In genomic region chr10:23350011-23350911, GRCm38 (mm10) we compare ENCODE assay signal across 8 mouse cellular contexts. TPM values are rescaled to one million over a fixed set of nuclear protein-coding genes. Genes with fewer than 3 reads are reported as not detected.
DNase-seq lines count a peak whose midpoint lies in the region; ATAC-seq lines count a peak whose summit lies in the region.

Gene Eya4 (minus strand): TSS chr10:23350786.

- H3K36me3 ChIP-seq in forebrain, embryonic 14.5 days (ENCODE audit: control insufficient read depth, insufficient read depth, low read length), result no peaks in the 10 kb centered on the region
- no peaks in the 10 kb centered on the region for H3K36me3 ChIP-seq in hindbrain, embryonic 13.5 days
- H3K36me3 ChIP-seq in limb, embryonic 13.5 days, result no peaks in the 10 kb centered on the region
- no peaks in the 10 kb centered on the region for H3K36me3 ChIP-seq in neural tube, embryonic 11.5 days (ENCODE audit: control insufficient read depth, insufficient read depth, low read length)

- WGBS in forebrain, embryonic 14.5 days, result 1% methylated on average over 70 of the region's 79 CpGs
- WGBS in hindbrain, embryonic 13.5 days, result under 1% methylated on average over 56 of the region's 79 CpGs
- WGBS in limb, embryonic 13.5 days, result 1% methylated on average over 58 of the region's 79 CpGs
- under 1% methylated on average over 57 of the region's 79 CpGs for WGBS in neural tube, embryonic 11.5 days

- H3K4me3 ChIP-seq in forebrain, embryonic 14.5 days (ENCODE audit: low read depth, low read length), result peak within 1 kb of the TSS; percentile 59
- peak within 1 kb of the TSS; percentile 58 for H3K4me3 ChIP-seq in hindbrain, embryonic 13.5 days
- H3K4me3 ChIP-seq in limb, embryonic 13.5 days, result peak within 1 kb of the TSS; percentile 64
- H3K4me3 ChIP-seq in neural tube, embryonic 11.5 days (ENCODE audit: low read depth, low read length), result peak within 1 kb of the TSS; percentile 50

- peak; percentile 25 to 41 for DNase-seq in cerebellum, postnatal 25 days
- no peak for DNase-seq in cerebellum, adult 18-20 months
- DNase-seq in ZHBTc4 (ENCODE audit: low read depth, low spot score), result peak; percentile 71
- DNase-seq in forebrain, embryonic 14.5 days (ENCODE audit: low spot score), result peak; percentile 70
- peak; percentile 67 for DNase-seq in neural tube, embryonic 11.5 days (ENCODE audit: low spot score)

- H3K4me1 ChIP-seq in forebrain, embryonic 14.5 days (ENCODE audit: control insufficient read depth, insufficient read depth, low read length), result peaks cover 13% of the 10 kb centered on the region
- peaks cover 24% of the 10 kb centered on the region for H3K4me1 ChIP-seq in hindbrain, embryonic 13.5 days (replicated peaks)
- peaks cover 30% of the 10 kb centered on the region for H3K4me1 ChIP-seq in limb, embryonic 13.5 days
- peaks cover 2% of the 10 kb centered on the region; the same call in 1 of the 2 replicates for H3K4me1 ChIP-seq in neural tube, embryonic 11.5 days (ENCODE audit: control insufficient read depth, insufficient read depth, low read length)

- peak within 1 kb of the TSS; percentile 67 for H3K9ac ChIP-seq in forebrain, embryonic 14.5 days (ENCODE audit: low read length)
- peak within 1 kb of the TSS; percentile 72 for H3K9ac ChIP-seq in hindbrain, embryonic 13.5 days
- H3K9ac ChIP-seq in limb, embryonic 13.5 days, result peak within 1 kb of the TSS; percentile 77
- peak within 1 kb of the TSS; percentile 55 for H3K9ac ChIP-seq in neural tube, embryonic 11.5 days (ENCODE audit: low read length)

- H3K27ac ChIP-seq in forebrain, embryonic 14.5 days (ENCODE audit: low read depth, low read length), result peak within 1 kb of the TSS; percentile 55; the same call in 1 of the 2 replicates
- 0 out of 2 replicates have a peak within 1 kb of the TSS, but pooled peaks have one; percentile 8 for H3K27ac ChIP-seq in hindbrain, embryonic 13.5 days
- peak within 1 kb of the TSS; percentile 85 for H3K27ac ChIP-seq in limb, embryonic 13.5 days
- H3K27ac ChIP-seq in neural tube, embryonic 11.5 days (ENCODE audit: low read depth, low read length), result peak within 1 kb of the TSS; percentile 5

- H3K4me2 ChIP-seq in forebrain, embryonic 14.5 days (ENCODE audit: low read length), result peak within 1 kb of the TSS; percentile 93
- H3K4me2 ChIP-seq in hindbrain, embryonic 13.5 days, result peak within 1 kb of the TSS; percentile 91
- peak within 1 kb of the TSS; percentile 86 for H3K4me2 ChIP-seq in limb, embryonic 13.5 days (replicated peaks)
- H3K4me2 ChIP-seq in neural tube, embryonic 11.5 days (ENCODE audit: low read depth), result peak within 1 kb of the TSS; percentile 93

- peak; percentile 89 for ATAC-seq in forebrain, embryonic 14.5 days
- peak; percentile 89 for ATAC-seq in hindbrain, embryonic 13.5 days (ENCODE audit: low FRiP score)
- ATAC-seq in limb, embryonic 13.5 days (ENCODE audit: low FRiP score, low read depth), result peak; percentile 74
- peak; percentile 79 for ATAC-seq in neural tube, embryonic 11.5 days (ENCODE audit: insufficient read depth, low FRiP score, low TSS enrichment)
- ATAC-seq in activated CD4-positive, CD25-positive, alpha-beta regulatory T cell, adult 4 months, result no peak

- 0 out of 2 replicates have a peak, but pooled peaks cover 7% of the 10 kb centered on the region for H3K27me3 ChIP-seq in forebrain, embryonic 14.5 days (replicated peaks; ENCODE audit: control insufficient read depth, insufficient read depth, low read length)
- H3K27me3 ChIP-seq in hindbrain, embryonic 13.5 days, result peaks cover 34% of the 10 kb centered on the region
- H3K27me3 ChIP-seq in limb, embryonic 13.5 days, result 0 out of 2 replicates have a peak, but pooled peaks cover 6% of the 10 kb centered on the region
- peaks cover 6% of the 10 kb centered on the region for H3K27me3 ChIP-seq in neural tube, embryonic 11.5 days (ENCODE audit: control insufficient read depth, insufficient read depth, low read length)

- no peaks in the 10 kb centered on the region for H3K9me3 ChIP-seq in forebrain, embryonic 14.5 days (replicated peaks; ENCODE audit: control insufficient read depth, low read length)
- H3K9me3 ChIP-seq in hindbrain, embryonic 13.5 days, result no peaks in the 10 kb centered on the region
- no peaks in the 10 kb centered on the region for H3K9me3 ChIP-seq in limb, embryonic 13.5 days
- H3K9me3 ChIP-seq in neural tube, embryonic 11.5 days (ENCODE audit: control insufficient read depth, low read length), result no peaks in the 10 kb centered on the region

RNA-seq across cellular contexts. Expression of gene Eya4, which starts in this region (rescaled TPM):
- 1.0 and 1.4 TPM in 2 replicates for polyA plus RNA-seq in forebrain, embryonic 14.5 days (2014; fragmentation: Nextera tagmentation; extraction: Ambion mirVana)
- polyA plus RNA-seq in hindbrain, embryonic 13.5 days (2015; fragmentation: Nextera tagmentation; extraction: Ambion mirVana), result 1.2 TPM in 2 replicates
- polyA plus RNA-seq in limb, embryonic 13.5 days (2015; fragmentation: Nextera tagmentation; extraction: Ambion mirVana), result 9.6 and 10.6 TPM in 2 replicates
- 4.9 and 5.0 TPM in 2 replicates for polyA plus RNA-seq in neural tube, embryonic 11.5 days (2014; fragmentation: Nextera tagmentation; extraction: Ambion mirVana)
- polyA plus RNA-seq in activated CD4-positive, CD25-positive, alpha-beta regulatory T cell, adult 4 months (2017; shearing (Covaris generic)), result under 1 TPM in 1 of 2 experiments, not detected in 1; 0.56 TPM

Comparison
In these comparisons a context has a peak if more than half of its experiments do, and no peak if none do; other contexts are left out.
1. DNase-seq: peak in cerebellum, postnatal 25 days (2 of 2), ZHBTc4 (single experiment), forebrain, embryonic 14.5 days (single experiment) and neural tube, embryonic 11.5 days (single experiment); none in cerebellum, adult 18-20 months (0 of 2).
2. H3K27ac ChIP-seq: peak in every context shown above with its lines; median percentile 85 in limb, embryonic 13.5 days; 55 in forebrain, embryonic 14.5 days; 8 in hindbrain, embryonic 13.5 days; 5 in neural tube, embryonic 11.5 days.
3. Peak in every context shown above with its lines, with median percentiles within 50 percentile points of each other: H3K4me2 ChIP-seq, H3K4me3 ChIP-seq and H3K9ac ChIP-seq.